Mouse (Mus musculus): ENCODE results near the gene Utrn. TPM values are rescaled to one million over a fixed set of nuclear protein-coding genes. Genes with fewer than 3 reads are reported as not detected.

Utrn gene
- polyA plus RNA-seq, 1 experiment: 13.9 TPM

DNA sequence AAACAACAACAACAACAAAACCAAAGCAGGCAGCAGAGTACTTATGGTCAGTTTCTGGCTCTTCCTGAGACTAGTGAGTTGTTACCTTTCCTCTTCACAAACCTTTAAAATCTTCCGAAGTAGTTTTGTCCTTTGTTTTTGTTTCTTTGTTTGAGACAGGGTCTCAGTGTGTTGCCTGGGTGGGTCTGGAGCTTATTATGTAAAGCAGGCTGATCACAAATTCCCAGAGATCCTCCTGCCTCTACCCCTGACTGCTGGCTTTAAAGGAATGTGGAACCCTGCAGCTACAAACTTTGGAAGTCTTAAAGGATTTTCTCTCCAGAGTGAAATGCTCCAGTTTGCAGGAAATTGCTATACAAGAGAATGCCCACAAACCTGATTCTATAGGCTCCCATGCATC, 40.0 kb upstream of the Utrn start:
- H3ac ChIP-seq (ENCODE audit: control insufficient read depth, insufficient read length): no peak overlapping the region
- H3K79me2 ChIP-seq (ENCODE audit: control insufficient read depth, insufficient read depth): no peaks in the 10 kb centered on the region
- no peak overlapping the region for H3K4me2 ChIP-seq (ENCODE audit: low read depth)

GRCm38 (mm10) chr10:12904140-12904528, 35.0 kb upstream of the Utrn start:
- no peak overlapping the region for H3K4me2 ChIP-seq (ENCODE audit: low read depth)
- no peaks in the 10 kb centered on the region for H3K36me3 ChIP-seq (ENCODE audit: control insufficient read depth, insufficient read depth)
- no peaks in the 10 kb centered on the region for H3K79me2 ChIP-seq (ENCODE audit: control insufficient read depth, insufficient read depth)
- no peaks in the 10 kb centered on the region for H3K27me3 ChIP-seq (ENCODE audit: control insufficient read depth, insufficient read depth, insufficient read length)
- TF ChIP-seq MYOG (IDR thresholded peaks at IDR 0.05; ENCODE audit: control insufficient read depth in 1 of 3, insufficient read depth in 1 of 3, insufficient read length in 2 of 3, low read depth in 2 of 3) (peak in 2 of 3 experiments; percentile 55 to 60), MYOD1 (IDR thresholded peaks at IDR 0.05; ENCODE audit: control insufficient read depth in 1 of 3, insufficient read length in 2 of 3, low read depth in 2 of 3) (peak in 2 of 3 experiments; percentile 16 to 41), POLR2AphosphoS2 (IDR thresholded peaks at IDR 0.05; ENCODE audit: insufficient read length, low read depth) (no peak), E2F4 (IDR thresholded peaks at IDR 0.05; ENCODE audit: insufficient read depth) (no peak)
- H3ac ChIP-seq (ENCODE audit: control insufficient read depth, insufficient read length): no peak overlapping the region
- H3K4me3 ChIP-seq: no peak overlapping the region

More for the DNA sequence above, 40.0 kb upstream of the Utrn start:
- no peak for TF ChIP-seq MAX (IDR thresholded peaks at IDR 0.05; ENCODE audit: low read depth)
- no peak for TF ChIP-seq E2F4 (IDR thresholded peaks at IDR 0.05; ENCODE audit: insufficient read depth)
- no peak for TF ChIP-seq SRF (IDR thresholded peaks at IDR 0.05; ENCODE audit: control insufficient read depth, insufficient read length, low read depth)
- TF ChIP-seq CEBPB (IDR thresholded peaks at IDR 0.05; ENCODE audit: insufficient read depth, poor library complexity, severe bottlenecking): no peak
- TF ChIP-seq MYOD1 (IDR thresholded peaks at IDR 0.05; ENCODE audit: control insufficient read depth in 1 of 3, insufficient read length in 2 of 3, low read depth in 2 of 3): no peak
- no peak for TF ChIP-seq POLR2AphosphoS2 (IDR thresholded peaks at IDR 0.05; ENCODE audit: insufficient read length, low read depth)
- no peak for TF ChIP-seq TCF3 (IDR thresholded peaks at IDR 0.05; ENCODE audit: insufficient read length, low read depth)
- TF ChIP-seq MYOG (IDR thresholded peaks at IDR 0.05; ENCODE audit: control insufficient read depth in 1 of 3, insufficient read depth in 1 of 3, insufficient read length in 2 of 3, low read depth in 2 of 3): no peak
- no peak for TF ChIP-seq TCF12 (IDR thresholded peaks at IDR 0.05; ENCODE audit: insufficient read depth, poor library complexity, severe bottlenecking)
- TF ChIP-seq POLR2A (IDR thresholded peaks at IDR 0.05; ENCODE audit: insufficient read length, low read depth): no peak
- TF ChIP-seq USF1 (IDR thresholded peaks at IDR 0.05; ENCODE audit: low read depth): no peak
- TF ChIP-seq REST (IDR thresholded peaks at IDR 0.05; ENCODE audit: insufficient read depth, insufficient read length): no peak
- Histone ChIP-seq H3K36me3 (ENCODE audit: control insufficient read depth, insufficient read depth) (no peaks in the 10 kb centered on the region), H3K4me3 (no peak overlapping the region), H3K27me3 (ENCODE audit: control insufficient read depth, insufficient read depth, insufficient read length) (no peaks in the 10 kb centered on the region)

- no peaks in the 10 kb centered on the region for H3K36me3 ChIP-seq (ENCODE audit: control insufficient read depth, insufficient read depth)
These were observed 34.4 kb upstream of the Utrn start for GRCm38 (mm10) chr10:12903440-12904139.

DNA sequence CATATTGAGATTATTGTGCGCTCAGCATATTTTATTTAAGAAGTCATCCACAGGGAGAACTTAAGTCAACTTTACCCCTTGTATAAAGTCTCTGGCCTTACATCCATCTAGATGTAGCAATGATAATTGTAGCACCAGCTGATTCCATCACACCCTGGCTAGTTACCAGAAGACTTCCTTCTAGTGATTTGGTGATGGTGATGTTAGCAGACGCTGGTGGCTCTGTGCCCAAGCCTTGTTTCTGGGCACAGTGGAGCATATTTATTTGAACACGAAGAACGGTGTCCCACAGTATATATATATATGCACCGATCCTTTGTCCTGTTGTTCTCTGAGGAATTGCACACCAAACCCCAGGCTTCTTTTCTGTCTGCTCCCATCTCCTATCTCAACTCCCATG, 30.7 kb upstream of the Utrn start:
- H3K27me3 ChIP-seq (ENCODE audit: control insufficient read depth, insufficient read depth, insufficient read length): no peaks in the 10 kb centered on the region

More at GRCm38 (mm10) chr10:12903440-12904139, 34.4 kb upstream of the Utrn start:
- Histone ChIP-seq H3K4me3 (no peak overlapping the region), H3K4me2 (ENCODE audit: low read depth) (no peak overlapping the region), H3ac (ENCODE audit: control insufficient read depth, insufficient read length) (no peak overlapping the region), H3K27me3 (ENCODE audit: control insufficient read depth, insufficient read depth, insufficient read length) (no peaks in the 10 kb centered on the region), H3K79me2 (ENCODE audit: control insufficient read depth, insufficient read depth) (no peaks in the 10 kb centered on the region)
- TF ChIP-seq TCF12 (IDR thresholded peaks at IDR 0.05; ENCODE audit: insufficient read depth, poor library complexity, severe bottlenecking): no peak
- no peak for TF ChIP-seq USF1 (IDR thresholded peaks at IDR 0.05; ENCODE audit: low read depth)
- TF ChIP-seq SRF (IDR thresholded peaks at IDR 0.05; ENCODE audit: control insufficient read depth, insufficient read length, low read depth): no peak
- no peak for TF ChIP-seq CEBPB (IDR thresholded peaks at IDR 0.05; ENCODE audit: insufficient read depth, poor library complexity, severe bottlenecking)
- TF ChIP-seq MYOD1 (IDR thresholded peaks at IDR 0.05; ENCODE audit: control insufficient read depth in 1 of 3, insufficient read length in 2 of 3, low read depth in 2 of 3): no peak
- no peak for TF ChIP-seq POLR2AphosphoS2 (IDR thresholded peaks at IDR 0.05; ENCODE audit: insufficient read length, low read depth)
- no peak for TF ChIP-seq E2F4 (IDR thresholded peaks at IDR 0.05; ENCODE audit: insufficient read depth)
- no peak for TF ChIP-seq MYOG (IDR thresholded peaks at IDR 0.05; ENCODE audit: control insufficient read depth in 1 of 3, insufficient read depth in 1 of 3, insufficient read length in 2 of 3, low read depth in 2 of 3)
- TF ChIP-seq TCF3 (IDR thresholded peaks at IDR 0.05; ENCODE audit: insufficient read length, low read depth): no peak
- no peak for TF ChIP-seq MAX (IDR thresholded peaks at IDR 0.05; ENCODE audit: low read depth)
- no peak for TF ChIP-seq REST (IDR thresholded peaks at IDR 0.05; ENCODE audit: insufficient read depth, insufficient read length)

GRCm38 (mm10) chr10:12893339-12893738, 24.2 kb upstream of the Utrn start:
- Histone ChIP-seq H3K79me2 (ENCODE audit: control insufficient read depth, insufficient read depth) (no peaks in the 10 kb centered on the region), H3K36me3 (ENCODE audit: control insufficient read depth, insufficient read depth) (no peaks in the 10 kb centered on the region), H3ac (ENCODE audit: control insufficient read depth, insufficient read length) (no peak overlapping the region), H3K27me3 (ENCODE audit: control insufficient read depth, insufficient read depth, insufficient read length) (no peaks in the 10 kb centered on the region), H3K4me2 (ENCODE audit: low read depth) (peak overlapping the region; percentile 3), H3K4me3 (no peak overlapping the region)
- TF ChIP-seq MYOG (IDR thresholded peaks at IDR 0.05; ENCODE audit: control insufficient read depth in 1 of 3, insufficient read depth in 1 of 3, insufficient read length in 2 of 3, low read depth in 2 of 3) (no peak), TCF12 (IDR thresholded peaks at IDR 0.05; ENCODE audit: insufficient read depth, poor library complexity, severe bottlenecking) (no peak), USF1 (IDR thresholded peaks at IDR 0.05; ENCODE audit: low read depth) (no peak), REST (IDR thresholded peaks at IDR 0.05; ENCODE audit: insufficient read depth, insufficient read length) (no peak), MAX (IDR thresholded peaks at IDR 0.05; ENCODE audit: low read depth) (no peak), SRF (IDR thresholded peaks at IDR 0.05; ENCODE audit: control insufficient read depth, insufficient read length, low read depth) (no peak), TCF3 (IDR thresholded peaks at IDR 0.05; ENCODE audit: insufficient read length, low read depth) (no peak)

More for the DNA sequence above, 30.7 kb upstream of the Utrn start:
- Histone ChIP-seq H3ac (ENCODE audit: control insufficient read depth, insufficient read length) (no peak overlapping the region), H3K36me3 (ENCODE audit: control insufficient read depth, insufficient read depth) (no peaks in the 10 kb centered on the region), H3K79me2 (ENCODE audit: control insufficient read depth, insufficient read depth) (no peaks in the 10 kb centered on the region), H3K4me3 (no peak overlapping the region), H3K4me2 (ENCODE audit: low read depth) (no peak overlapping the region)
- no peak for TF ChIP-seq USF1 (IDR thresholded peaks at IDR 0.05; ENCODE audit: low read depth)
- TF ChIP-seq MAX (IDR thresholded peaks at IDR 0.05; ENCODE audit: low read depth): no peak
- TF ChIP-seq SRF (IDR thresholded peaks at IDR 0.05; ENCODE audit: control insufficient read depth, insufficient read length, low read depth): no peak

Data from myocyte (in vitro differentiated cells).